Mouse (Mus musculus): ENCODE data around the gene Dld. TPM values are rescaled to one million over a fixed set of nuclear protein-coding genes. Genes with fewer than 3 reads are reported as not detected.

The Dld gene
- polyA plus RNA-seq, 1 experiment from 2014 or later, result 139 TPM

- 42% methylated on average over 9 of the region's 9 CpGs for WGBS
Observed at GRCm38 (mm10) chr12:31374603-31375282, 23.5 kb upstream of the Dld start.

GRCm38 (mm10) chr12:31369656-31370055, 18.4 kb upstream of the Dld start:
- WGBS, result 88% methylated on average over 7 of the region's 7 CpGs
- Histone ChIP-seq H3K27me3 (no peaks in the 10 kb centered on the region), H3K4me1 (no peaks in the 10 kb centered on the region), H3K4me2 (replicated peaks) (no peak overlapping the region), H3K27ac (no peak overlapping the region), H3K9ac (no peak overlapping the region), H3K36me3 (no peaks in the 10 kb centered on the region), H3K4me3 (no peak overlapping the region), H3K9me3 (replicated peaks) (no peaks in the 10 kb centered on the region)
- no peak for ATAC-seq (ENCODE audit: low FRiP score)

More at GRCm38 (mm10) chr12:31374603-31375282, 23.5 kb upstream of the Dld start:
- no peak overlapping the region; the same call in 1 of the 2 replicates for H3K4me2 ChIP-seq (replicated peaks)
- H3K9ac ChIP-seq, result no peak overlapping the region
- peaks cover 4% of the 10 kb centered on the region; the same call in 1 of the 2 replicates for H3K4me1 ChIP-seq
- no peak overlapping the region for H3K4me3 ChIP-seq
- H3K27ac ChIP-seq, result no peak overlapping the region
- H3K27me3 ChIP-seq, result no peaks in the 10 kb centered on the region
- H3K9me3 ChIP-seq (replicated peaks), result no peaks in the 10 kb centered on the region
- peak; percentile 50; the same call in 1 of the 2 replicates for ATAC-seq (ENCODE audit: low FRiP score)
- H3K36me3 ChIP-seq, result no peaks in the 10 kb centered on the region

GRCm38 (mm10) chr12:31369118-31369517, 17.9 kb upstream of the Dld start:
- Histone ChIP-seq H3K4me2 (replicated peaks) (no peak overlapping the region), H3K27ac (no peak overlapping the region), H3K9ac (no peak overlapping the region), H3K4me1 (no peaks in the 10 kb centered on the region), H3K27me3 (no peaks in the 10 kb centered on the region), H3K36me3 (no peaks in the 10 kb centered on the region), H3K4me3 (no peak overlapping the region), H3K9me3 (replicated peaks) (no peaks in the 10 kb centered on the region)
- no peak for ATAC-seq (ENCODE audit: low FRiP score)
- 100% methylated on average over 1 of the region's 1 CpGs for WGBS

- Histone ChIP-seq H3K4me3 (no peak overlapping the region), H3K4me2 (replicated peaks) (no peak overlapping the region), H3K27ac (no peak overlapping the region), H3K9ac (no peak overlapping the region), H3K4me1 (no peaks in the 10 kb centered on the region), H3K9me3 (replicated peaks) (no peaks in the 10 kb centered on the region), H3K36me3 (no peaks in the 10 kb centered on the region), H3K27me3 (no peaks in the 10 kb centered on the region)
- ATAC-seq (ENCODE audit: low FRiP score), result no peak
- 88% methylated on average over 5 of the region's 5 CpGs for WGBS
Observed at GRCm38 (mm10) chr12:31367721-31368120, 16.5 kb upstream of the Dld start.

- no peaks in the 10 kb centered on the region for H3K36me3 ChIP-seq
- WGBS, result 67% methylated on average over 3 of the region's 3 CpGs
- ATAC-seq (ENCODE audit: low FRiP score), result no peak
- H3K4me1 ChIP-seq, result no peaks in the 10 kb centered on the region
- H3K9me3 ChIP-seq (replicated peaks), result no peaks in the 10 kb centered on the region
- no peaks in the 10 kb centered on the region for H3K27me3 ChIP-seq
- no peak overlapping the region for H3K4me3 ChIP-seq
- no peak overlapping the region for H3K4me2 ChIP-seq (replicated peaks)
- H3K9ac ChIP-seq, result no peak overlapping the region
- no peak overlapping the region for H3K27ac ChIP-seq
Observed at GRCm38 (mm10) chr12:31366428-31366827, 15.2 kb upstream of the Dld start.

- ATAC-seq (ENCODE audit: low FRiP score), result no peak
Observed at GRCm38 (mm10) chr12:31350191-31350943, 886 bp downstream of the Dld start.

GRCm38 (mm10) chr12:31333261-31333660, 18.0 kb downstream of the Dld start:
- H3K27ac ChIP-seq, result no peak overlapping the region
- peaks cover 54% of the 10 kb centered on the region for H3K36me3 ChIP-seq
- WGBS, result 96% methylated on average over 1 of the region's 1 CpGs
- H3K4me2 ChIP-seq (replicated peaks), result no peak overlapping the region
- no peaks in the 10 kb centered on the region for H3K4me1 ChIP-seq
- no peak overlapping the region for H3K9ac ChIP-seq
- ATAC-seq (ENCODE audit: low FRiP score), result no peak
- H3K4me3 ChIP-seq, result no peak overlapping the region
- H3K9me3 ChIP-seq (replicated peaks), result no peaks in the 10 kb centered on the region
- no peaks in the 10 kb centered on the region for H3K27me3 ChIP-seq

More at GRCm38 (mm10) chr12:31350191-31350943, 886 bp downstream of the Dld start:
- peak overlapping the region; percentile 93 for H3K4me2 ChIP-seq (replicated peaks)
- no peaks in the 10 kb centered on the region for H3K9me3 ChIP-seq (replicated peaks)
- H3K36me3 ChIP-seq, result peaks cover 10% of the 10 kb centered on the region; the same call in 1 of the 2 replicates
- peaks cover 7% of the 10 kb centered on the region for H3K4me1 ChIP-seq
- no peak overlapping the region for H3K27ac ChIP-seq
- 31% methylated on average over 15 of the region's 15 CpGs for WGBS
- peak overlapping the region; percentile 95 for H3K9ac ChIP-seq
- peak overlapping the region; percentile 98 for H3K4me3 ChIP-seq
- no peaks in the 10 kb centered on the region for H3K27me3 ChIP-seq

GRCm38 (mm10) chr12:31327139-31327538, 24.1 kb downstream of the Dld start:
- Histone ChIP-seq H3K27me3 (no peaks in the 10 kb centered on the region), H3K4me1 (no peaks in the 10 kb centered on the region), H3K4me2 (replicated peaks) (no peak overlapping the region), H3K27ac (no peak overlapping the region), H3K9ac (no peak overlapping the region), H3K9me3 (replicated peaks) (no peaks in the 10 kb centered on the region), H3K36me3 (peaks cover 8% of the 10 kb centered on the region), H3K4me3 (no peak overlapping the region)
- ATAC-seq (ENCODE audit: low FRiP score), result no peak
- WGBS, result 93% methylated on average over 9 of the region's 9 CpGs

GRCm38 (mm10) chr12:31323136-31323695, 28.0 kb downstream of the Dld start:
- no peaks in the 10 kb centered on the region for H3K4me1 ChIP-seq
- H3K36me3 ChIP-seq, result no peaks in the 10 kb centered on the region
- no peaks in the 10 kb centered on the region for H3K9me3 ChIP-seq (replicated peaks)
- H3K4me2 ChIP-seq (replicated peaks), result no peak overlapping the region
- no peak overlapping the region for H3K9ac ChIP-seq
- H3K4me3 ChIP-seq, result no peak overlapping the region
- H3K27ac ChIP-seq, result no peak overlapping the region
- no peaks in the 10 kb centered on the region for H3K27me3 ChIP-seq
- ATAC-seq (ENCODE audit: low FRiP score), result no peak
- WGBS, result 88% methylated on average over 9 of the region's 9 CpGs

- H3K4me2 ChIP-seq (replicated peaks), result no peak overlapping the region
- no peak overlapping the region for H3K9ac ChIP-seq
- H3K9me3 ChIP-seq (replicated peaks), result no peaks in the 10 kb centered on the region
- H3K27me3 ChIP-seq, result no peaks in the 10 kb centered on the region
- 87% methylated on average over 1 of the region's 1 CpGs for WGBS
- no peaks in the 10 kb centered on the region for H3K36me3 ChIP-seq
- ATAC-seq (ENCODE audit: low FRiP score), result no peak
- H3K4me1 ChIP-seq, result no peaks in the 10 kb centered on the region
- H3K4me3 ChIP-seq, result no peak overlapping the region
- no peak overlapping the region for H3K27ac ChIP-seq
Observed at GRCm38 (mm10) chr12:31321532-31321931, 29.7 kb downstream of the Dld start.

GRCm38 (mm10) chr12:31320817-31321216, 30.4 kb downstream of the Dld start:
- H3K27ac ChIP-seq, result no peak overlapping the region
- no peak overlapping the region for H3K4me2 ChIP-seq (replicated peaks)
- no peaks in the 10 kb centered on the region for H3K4me1 ChIP-seq
- no peaks in the 10 kb centered on the region for H3K27me3 ChIP-seq
- 71% methylated on average over 13 of the region's 13 CpGs for whole genome bisulfite sequencing
- no peak overlapping the region for H3K9ac ChIP-seq
- no peaks in the 10 kb centered on the region for H3K9me3 ChIP-seq (replicated peaks)
- H3K36me3 ChIP-seq, result no peaks in the 10 kb centered on the region
- no peak overlapping the region for H3K4me3 ChIP-seq
- ATAC-seq (ENCODE audit: low FRiP score), result no peak

GRCm38 (mm10) chr12:31318409-31318963, 32.8 kb downstream of the Dld start:
- H3K27ac ChIP-seq, result no peak overlapping the region
- ATAC-seq (ENCODE audit: low FRiP score), result no peak
- 87% methylated on average over 10 of the region's 10 CpGs for WGBS
- H3K4me2 ChIP-seq (replicated peaks), result no peak overlapping the region
- H3K36me3 ChIP-seq, result no peaks in the 10 kb centered on the region; the same call in 1 of the 2 replicates
- H3K4me1 ChIP-seq, result no peaks in the 10 kb centered on the region
- no peak overlapping the region for H3K9ac ChIP-seq
- no peak overlapping the region for H3K4me3 ChIP-seq
- no peaks in the 10 kb centered on the region for H3K27me3 ChIP-seq
- 0 out of 2 replicates have a peak, but pooled peaks cover 5% of the 10 kb centered on the region for H3K9me3 ChIP-seq (replicated peaks)

Data from hindbrain, embryonic 12.5 days (tissue).